Mouse (Mus musculus) thymus, postnatal 4 days (tissue): ENCODE measurements around the gene Smim22.

Experiments
- DNase-seq: peaks from one replicate; pipeline ENCODE4 v3.0.0; 2021

Gene Smim22

DNA sequence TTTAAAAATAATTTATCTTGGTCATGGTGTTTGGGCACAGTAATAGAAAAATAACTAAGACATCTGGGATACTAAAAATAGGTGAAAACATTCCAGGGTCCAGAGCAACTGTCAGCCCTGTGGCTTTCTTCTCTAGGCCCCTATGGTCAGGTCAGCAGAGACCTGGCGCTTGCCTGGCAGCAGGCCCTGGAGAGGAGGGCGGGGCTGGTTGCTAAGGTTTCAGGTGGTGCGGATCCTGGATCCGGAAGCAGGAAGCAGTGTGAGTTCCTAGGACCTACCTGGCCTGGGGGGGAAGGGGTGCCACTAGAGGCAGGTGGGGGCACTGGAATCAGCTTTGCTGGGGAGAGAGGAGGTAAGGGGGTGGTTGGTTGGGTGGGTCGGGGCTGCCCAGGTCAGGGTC lies at the start of gene Smim22:
TSS of gene Smim22 (plus strand) at position 222 of the 400 bp plus-strand sequence.
- no peak for DNase-seq

DNA sequence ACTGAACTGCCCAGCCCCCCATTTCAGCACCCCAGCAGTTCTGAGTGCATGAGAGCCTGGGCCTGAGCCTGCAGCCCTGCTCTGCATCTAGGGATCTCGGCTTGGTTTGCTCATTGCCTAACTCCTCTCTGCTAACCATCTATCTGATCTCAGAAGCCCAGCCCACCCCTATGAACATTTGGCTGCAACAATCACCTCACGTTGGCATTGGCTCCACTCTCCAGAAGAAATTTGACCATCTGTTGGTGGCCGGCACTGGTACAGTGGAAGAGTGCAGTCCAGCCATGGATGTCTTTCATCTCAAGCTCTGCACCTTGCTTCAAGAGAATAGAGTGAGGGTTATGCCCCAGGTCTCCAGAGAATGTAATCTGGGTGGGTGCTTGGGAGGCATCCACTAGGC lies 49.6 kb upstream of the Smim22 start:
- DNase-seq = no peak

DNA sequence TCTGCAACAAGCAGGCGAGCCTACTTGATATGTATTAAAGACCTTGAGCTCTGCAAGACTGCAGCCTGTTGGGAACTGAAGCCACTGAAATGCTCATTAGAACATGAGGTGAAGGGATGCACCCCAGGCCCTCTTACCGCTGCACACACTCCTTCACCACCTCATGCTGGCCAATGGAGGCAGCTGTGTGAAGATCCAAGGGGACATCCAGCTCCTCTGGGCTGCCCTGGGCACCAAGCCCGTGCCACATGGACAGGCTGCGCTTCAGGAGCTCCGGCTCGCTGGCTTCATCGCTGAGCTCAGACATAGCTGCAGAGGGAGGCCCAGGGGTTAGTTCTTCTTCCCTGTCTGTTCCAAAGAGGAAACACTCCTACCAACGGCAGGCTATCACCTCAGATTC lies 46.8 kb upstream of the Smim22 start:
- DNase-seq = no peak

DNA sequence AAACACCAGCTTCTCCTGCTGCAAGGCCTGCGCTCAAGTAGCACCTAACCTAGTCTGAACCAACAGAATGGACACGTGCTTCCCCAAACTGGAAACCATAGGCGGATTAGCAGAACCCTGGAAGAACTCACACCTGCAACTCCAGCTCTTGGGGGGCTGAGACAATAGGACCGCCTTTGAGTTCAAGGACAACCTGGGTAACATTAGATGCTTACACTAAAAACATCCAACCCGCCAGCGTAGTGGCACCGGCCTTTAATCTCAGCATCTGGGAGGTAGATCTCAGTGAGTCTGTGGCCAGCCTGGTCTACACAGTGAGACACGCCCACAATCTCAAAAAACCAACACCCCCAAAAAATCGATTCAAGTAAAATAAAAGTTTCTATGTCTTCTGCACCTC lies 43.7 kb upstream of the Smim22 start:
- no peak for DNase-seq

DNA sequence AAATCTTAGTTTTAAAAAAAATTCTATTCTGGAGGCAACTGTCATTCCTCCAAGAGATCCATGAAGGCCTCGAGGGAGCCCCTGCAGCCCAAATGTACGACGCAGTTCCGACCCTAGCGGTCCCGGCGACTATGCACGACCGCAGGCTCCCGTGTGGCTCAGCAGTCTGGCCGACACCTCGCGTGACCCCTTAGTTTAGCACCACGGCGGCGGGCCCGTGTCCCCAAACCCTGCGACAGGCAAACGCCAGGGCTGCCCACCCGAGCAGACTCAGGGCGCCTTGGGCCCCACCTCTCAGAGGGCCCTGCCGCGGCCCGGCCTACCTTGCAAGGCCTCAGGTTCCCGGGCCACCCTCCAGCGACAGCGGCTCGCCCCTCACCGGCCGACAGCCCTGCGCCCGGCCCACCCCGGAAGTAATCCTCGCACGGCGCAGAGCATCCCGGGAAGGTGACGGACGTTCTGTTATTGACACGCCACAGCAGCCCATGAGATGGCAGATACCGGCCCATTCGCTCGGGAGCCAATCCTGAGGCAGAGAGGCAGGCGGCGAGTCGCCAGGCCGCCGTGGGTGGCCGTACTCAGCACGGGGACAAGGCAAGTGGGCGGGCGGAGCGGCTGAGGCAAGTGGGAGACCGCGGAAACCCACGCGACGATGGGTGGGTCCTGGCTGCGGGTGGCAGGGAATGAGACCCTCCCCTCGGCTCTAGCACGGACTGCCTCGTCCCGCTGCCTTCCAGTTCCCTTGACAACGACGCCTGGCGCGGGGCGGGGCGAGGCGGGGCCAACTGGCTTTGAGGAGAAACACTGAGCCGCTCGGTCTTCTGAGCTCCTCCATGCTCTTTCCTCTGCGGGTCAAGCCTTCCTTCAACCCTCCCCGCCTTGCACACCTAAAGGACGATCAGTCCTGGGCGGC lies 43.0 kb upstream of the Smim22 start, which contains the start of gene Anks3:
TSS of gene Anks3 (minus strand) at position 409 of the 913 bp plus-strand sequence.
- DNase-seq = peak; percentile 96

- DNase-seq = no peak
Measured at GRCm38 (mm10) chr16:4964731-4965391, 42.2 kb upstream of the Smim22 start.

DNA sequence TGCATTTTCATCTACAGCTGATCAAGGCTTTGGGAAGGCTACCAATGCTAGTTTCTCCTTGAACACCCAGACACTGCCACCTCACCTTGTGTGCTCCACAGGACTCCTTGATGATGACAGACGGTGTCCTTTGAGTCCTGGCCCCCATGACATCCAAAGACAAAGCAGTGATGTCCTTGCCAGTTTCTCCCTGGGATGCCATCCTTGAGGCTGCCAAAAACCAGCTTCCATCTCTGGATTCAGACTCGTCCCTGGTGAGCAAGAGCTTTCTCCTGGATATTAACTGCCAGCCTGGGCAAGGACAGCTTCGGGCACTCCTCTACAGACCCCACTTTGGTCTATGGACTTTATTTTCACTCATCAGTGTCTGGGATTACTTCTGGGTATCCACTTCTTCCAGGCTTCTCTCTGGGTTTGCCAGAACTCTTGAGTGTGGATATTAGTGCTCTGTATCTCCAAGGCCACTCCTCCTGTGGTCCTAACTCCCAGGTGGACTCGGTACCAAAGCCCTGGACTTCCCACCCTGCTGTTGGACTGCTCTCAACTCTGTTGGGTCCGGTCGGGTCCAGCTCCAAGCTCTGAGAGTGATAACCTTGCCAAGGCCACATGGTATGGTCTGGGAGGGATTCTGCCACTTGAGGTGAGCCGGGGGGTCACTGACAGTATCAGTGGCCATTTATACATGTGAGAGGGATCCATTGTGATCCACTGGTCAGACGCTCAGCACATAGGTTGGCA lies 41.5 kb upstream of the Smim22 start:
- DNase-seq = no peak

- no peak for DNase-seq
Measured at GRCm38 (mm10) chr16:4968426-4968825, 38.7 kb upstream of the Smim22 start.

- DNase-seq = no peak
Measured at GRCm38 (mm10) chr16:4969055-4969843, 37.8 kb upstream of the Smim22 start.

- peak; percentile 53 for DNase-seq
Measured at GRCm38 (mm10) chr16:4971626-4972025, 35.5 kb upstream of the Smim22 start.

DNA sequence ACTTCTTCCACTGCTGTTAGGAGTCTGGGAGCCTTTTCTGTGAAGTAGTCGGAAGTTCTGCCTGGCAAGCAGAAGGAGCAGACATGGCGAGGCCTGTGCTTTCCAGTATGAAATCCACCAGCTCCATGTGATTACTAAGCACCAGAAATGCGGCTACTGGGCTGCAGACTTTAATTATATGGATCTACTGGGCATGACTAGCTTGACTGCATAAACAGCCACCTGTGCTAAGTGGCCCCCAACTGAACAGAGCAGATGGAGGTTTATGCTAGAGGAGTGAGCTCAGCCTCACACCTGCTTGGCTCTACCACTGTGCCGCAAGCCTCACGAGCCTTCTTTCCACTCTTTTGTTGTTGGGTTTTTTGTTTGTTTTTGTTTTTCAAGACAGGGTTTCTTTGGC lies 32.6 kb upstream of the Smim22 start:
- peak; percentile 42 for DNase-seq

DNA sequence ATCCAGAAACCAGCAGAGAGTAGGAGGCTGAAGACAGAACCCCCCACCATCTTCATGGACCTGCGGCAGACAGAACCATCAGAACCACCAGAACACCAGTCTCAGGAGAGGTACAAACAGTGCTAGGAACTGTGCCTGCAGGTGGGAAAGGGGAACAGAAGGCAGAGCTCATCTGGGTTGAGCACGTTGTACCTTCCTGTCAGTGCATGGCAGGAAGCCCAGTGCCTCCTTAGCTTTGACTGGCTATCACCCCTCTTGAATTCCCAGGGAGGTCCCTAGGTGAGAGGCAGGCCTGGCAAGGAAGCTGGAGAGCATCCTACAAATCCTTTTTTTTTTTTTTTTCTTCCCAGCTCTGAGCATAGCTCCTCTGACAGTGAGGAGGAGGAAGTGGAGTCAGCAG lies 30.9 kb upstream of the Smim22 start:
- DNase-seq = no peak

DNA sequence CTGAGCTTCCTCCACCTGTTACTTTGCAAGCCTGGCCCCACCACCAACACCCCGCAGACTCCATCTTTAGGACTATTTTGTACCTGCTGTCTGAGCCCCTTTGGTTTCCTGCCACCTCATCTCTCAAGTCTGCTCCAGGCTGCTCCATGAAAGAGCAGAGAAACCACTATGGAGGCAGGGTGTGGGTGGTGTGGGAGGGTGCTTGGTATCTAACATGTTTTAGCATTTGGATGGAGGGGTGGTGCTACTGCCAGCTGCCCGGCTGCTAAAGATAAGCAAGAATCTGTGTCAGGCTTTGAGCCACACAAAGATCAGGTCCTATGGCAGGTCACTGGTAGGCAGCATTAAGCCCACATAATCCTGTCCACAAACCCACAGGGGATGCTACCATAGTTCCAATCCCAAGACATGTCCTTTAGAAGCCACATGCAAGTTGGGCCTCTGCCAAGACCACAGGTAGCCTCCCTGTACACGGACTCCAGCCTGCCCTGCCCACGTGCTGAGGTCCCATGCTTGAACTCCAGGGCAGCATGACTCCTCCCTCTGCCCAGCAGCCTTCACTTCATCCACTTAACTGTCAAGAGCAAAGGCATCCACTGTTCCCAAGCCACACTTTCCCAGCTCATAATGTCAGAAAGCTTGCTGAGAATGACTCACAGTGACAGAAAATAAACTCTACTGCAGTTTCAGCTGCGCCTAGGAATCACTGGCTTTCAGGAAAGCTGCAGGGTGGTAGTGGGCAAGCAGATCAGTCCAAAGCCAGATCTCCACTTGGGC lies 28.6 kb upstream of the Smim22 start:
- DNase-seq = no peak

DNA sequence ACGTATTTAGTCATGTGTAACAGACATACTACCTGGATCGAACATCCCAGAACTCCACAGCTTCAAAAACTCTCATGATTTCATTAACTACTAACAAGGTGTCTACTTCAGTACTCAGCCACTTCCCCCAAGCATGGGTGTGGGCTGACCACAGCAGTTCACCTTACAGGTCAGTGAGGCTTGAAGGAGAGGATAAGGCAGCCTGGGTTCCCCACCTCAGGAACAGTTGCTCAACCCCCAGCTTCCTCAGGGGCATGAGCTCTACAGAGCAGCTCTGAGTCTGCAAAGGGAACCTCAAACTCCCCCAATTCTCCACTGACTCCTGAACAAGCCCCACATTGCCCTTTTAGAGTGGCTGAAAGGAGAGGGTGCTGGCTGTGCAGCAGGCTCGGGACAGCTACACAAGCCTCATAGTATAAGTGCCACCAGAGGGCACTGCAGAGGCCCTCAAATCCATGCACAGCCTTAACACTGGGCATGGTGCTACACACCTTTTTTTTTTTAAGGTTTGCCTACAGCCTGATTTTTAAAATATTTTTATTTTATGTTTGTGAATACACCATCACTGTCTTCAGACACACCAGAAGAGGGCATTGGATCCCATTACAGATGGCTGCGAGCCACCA lies 27.2 kb upstream of the Smim22 start:
- peak; percentile 56 for DNase-seq

DNA sequence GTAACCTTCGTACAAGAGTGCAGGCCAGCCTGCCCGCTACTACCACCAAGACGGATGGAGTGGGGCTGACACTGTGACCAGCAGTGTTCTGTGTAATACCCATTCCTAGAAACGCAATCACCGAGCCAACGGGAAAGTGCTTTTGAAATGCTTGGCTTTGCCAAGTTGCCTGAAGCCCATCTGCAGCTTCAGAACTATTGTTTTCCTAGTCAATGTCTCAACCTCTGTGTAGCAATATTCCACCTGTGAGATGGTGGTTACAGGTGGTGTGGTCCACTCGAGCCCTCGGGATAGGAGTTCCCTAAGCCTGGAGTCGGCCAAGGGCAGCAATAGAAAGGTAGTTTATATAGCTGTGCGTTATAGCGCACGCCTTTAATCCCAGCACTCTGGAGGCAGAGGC lies 22.4 kb upstream of the Smim22 start:
- DNase-seq = no peak

DNA sequence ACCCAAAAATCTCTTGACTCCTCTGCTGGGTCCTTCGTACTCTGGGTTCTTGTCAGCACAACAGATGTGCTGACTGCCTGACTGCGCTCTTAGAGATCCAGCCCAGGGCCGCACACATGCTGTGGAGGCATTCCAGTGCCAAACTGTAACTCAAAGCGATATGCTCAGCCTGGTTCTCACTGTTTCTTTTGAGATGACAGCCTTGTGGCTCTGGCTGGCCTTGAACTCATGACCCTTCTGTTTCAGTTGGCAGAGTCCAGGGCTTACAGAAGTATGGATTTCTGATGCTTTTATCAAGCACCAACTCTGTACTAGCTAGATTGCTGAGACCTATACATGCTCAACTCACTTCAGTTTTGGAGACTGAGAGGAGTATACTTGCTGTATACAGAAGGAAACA lies 13.8 kb upstream of the Smim22 start:
- DNase-seq = no peak

DNA sequence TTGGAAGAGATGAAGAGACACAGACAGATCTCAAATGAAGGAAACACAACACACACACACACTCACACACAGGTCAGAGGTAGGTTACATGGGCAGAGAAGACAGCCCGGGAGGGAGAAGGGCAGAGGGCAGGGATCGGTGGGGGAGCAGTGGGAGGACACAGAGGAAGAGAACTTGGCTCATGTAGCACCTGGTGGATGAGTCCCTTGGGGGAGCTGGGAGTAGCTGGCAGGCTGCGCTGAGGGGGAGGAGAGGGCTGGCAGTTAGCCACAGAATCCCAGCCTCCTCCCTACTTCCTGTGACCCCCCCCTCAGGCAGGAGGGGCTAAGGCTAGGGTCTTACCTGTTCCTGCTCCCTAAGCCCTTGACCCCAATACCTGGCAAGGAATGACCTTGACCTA lies 9.5 kb upstream of the Smim22 start, which contains the start of gene Sept12:
TSS of gene Sept12 (minus strand) at position 300 of the 400 bp plus-strand sequence.
- no peak for DNase-seq

- no peak for DNase-seq
Measured at GRCm38 (mm10) chr16:4998984-4999383, 8.1 kb upstream of the Smim22 start.

DNA sequence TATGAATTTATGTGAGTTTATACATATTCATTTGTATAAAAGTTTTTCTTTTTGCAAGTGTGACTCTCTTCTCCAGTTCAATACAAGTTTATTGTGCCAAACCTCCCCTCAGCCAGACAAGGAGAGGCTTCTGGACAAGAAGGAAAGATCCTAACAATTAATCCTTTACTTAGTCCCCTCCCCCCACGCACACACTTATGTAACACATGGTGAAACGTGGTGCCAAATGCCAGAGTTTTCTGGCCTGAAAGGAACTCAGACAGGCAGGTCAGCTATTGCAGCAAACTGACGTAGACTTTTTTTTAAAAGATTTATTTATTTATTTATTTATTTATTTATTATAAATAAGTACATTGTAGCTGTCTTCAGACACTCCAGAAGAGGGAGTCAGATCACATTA lies 6.5 kb upstream of the Smim22 start:
- no peak for DNase-seq

- DNase-seq = no peak
Measured at GRCm38 (mm10) chr16:5007492-5007891, 404 bp downstream of the Smim22 start.

DNA sequence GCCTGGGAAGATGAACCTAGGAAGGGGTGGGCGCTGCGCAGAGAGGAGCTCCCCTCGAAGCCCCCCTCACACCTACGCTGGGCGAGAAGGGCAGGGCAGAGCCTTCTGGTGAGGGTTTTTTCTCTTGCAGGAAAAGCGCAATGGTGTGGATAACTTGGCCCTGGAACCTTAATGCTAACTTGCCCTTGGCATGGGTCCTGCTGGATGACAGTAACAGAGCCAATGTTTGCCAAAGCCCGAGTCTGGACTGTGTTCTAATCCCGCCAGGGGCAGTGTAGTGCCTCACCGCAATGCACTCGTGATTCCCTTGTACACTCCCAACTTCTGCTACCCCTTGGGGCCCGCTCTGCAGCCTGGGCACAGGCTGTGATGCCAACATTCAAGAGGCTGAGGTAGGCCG lies 988 bp downstream of the Smim22 start:
- no peak for DNase-seq
